Mouse (Mus musculus) cerebellum, adult 11-12 months (tissue): Measurements from ENCODE around the gene Rela.
A peak's percentile ranks its signal among the peaks of the same experiment; 100 is the strongest.

Experiments
- DNase-seq: peaks from one replicate; pipeline ENCODE4 v3.0.0; 2022

Rela gene

DNA sequence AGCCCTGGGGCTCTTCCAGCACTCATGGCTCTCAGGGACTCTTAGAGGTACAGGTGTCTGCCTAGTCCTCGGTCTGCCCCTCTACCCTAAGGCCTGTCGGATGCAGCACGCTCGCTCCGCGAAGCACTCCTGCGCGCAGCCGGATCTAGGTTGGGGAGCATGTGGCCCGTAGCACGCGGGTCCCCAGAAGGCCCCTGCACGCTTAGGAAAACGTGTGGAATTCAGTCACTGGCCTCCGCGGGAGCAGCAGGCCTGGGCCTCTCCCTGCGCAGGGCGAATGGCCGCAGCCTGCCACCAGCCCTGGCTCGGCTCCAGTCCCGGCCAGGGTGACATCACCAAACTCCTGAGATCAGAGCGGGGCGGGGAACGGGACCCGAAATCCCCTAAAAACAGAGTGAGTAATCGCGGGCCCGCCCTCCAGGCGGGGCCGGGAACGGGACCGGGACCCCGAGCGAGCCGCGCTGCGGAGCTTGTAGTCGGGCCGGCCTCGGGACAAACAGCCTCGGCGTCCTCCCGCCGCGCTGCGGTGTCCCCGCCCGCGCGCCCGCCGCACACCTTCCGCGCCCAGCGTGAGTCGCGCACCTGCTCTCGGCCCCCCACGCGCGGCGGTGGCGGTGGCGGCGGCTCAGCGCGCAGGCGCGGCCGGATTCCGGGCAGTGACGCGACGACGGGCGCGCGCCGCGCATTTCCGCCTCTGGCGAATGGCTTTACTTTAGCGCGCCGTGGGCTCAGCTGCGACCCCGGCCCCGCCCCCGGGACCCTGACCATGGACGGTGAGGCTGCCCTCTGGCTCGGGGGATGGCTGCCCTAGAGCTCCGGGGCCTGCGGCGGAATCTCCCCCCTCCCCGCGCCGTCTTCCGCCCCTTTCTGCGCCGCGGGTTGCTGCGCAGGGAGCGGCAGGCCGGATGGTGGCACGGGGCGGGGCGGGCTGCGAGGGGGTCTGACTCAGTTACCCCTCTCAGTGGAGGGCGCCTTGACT, at the start of gene Rela:
Rela (plus strand) TSS at position 415 of the 979 bp plus-strand sequence.
- DNase-seq: peak; percentile 94

DNA sequence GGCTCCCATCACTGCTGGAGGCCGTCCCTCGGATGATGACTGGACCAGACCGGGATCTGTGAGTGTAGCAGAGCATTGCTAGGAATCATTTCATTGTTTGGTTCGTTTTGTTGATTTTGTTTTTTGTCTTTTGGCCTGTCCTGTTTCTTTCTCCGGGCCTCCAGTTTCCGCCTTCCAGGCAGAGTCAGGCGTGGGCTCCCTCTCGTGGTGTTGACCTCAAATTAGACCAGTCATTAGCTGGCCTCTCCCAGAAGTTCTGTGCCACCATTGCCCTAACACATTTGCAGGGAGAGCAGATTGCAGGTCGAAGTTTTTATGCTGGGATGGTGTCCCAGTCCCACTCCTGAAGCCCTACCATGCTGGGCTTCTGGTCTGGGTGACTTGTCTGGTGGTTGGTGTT, 48.1 kb upstream of the Rela start:
- no peak for DNase-seq

DNA sequence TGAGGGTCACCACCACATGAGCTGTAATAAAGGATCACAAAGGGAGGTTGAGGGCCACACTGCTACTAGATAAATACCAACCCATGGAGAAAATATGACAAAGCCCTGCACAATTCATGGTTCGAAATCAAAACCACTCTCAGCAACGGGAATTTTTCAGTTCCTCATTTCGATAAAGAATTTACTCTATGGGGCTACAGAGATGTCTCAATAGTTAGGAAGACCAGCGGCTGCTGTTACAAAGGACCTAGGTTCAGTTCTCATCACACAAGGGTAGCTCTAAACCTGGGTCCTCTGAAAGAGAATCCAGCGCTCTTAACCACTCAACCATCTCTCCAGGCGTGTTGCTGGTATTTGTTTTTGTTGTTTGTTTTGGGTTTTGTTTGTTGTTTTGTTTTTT, 45.4 kb upstream of the Rela start:
- DNase-seq: no peak

DNA sequence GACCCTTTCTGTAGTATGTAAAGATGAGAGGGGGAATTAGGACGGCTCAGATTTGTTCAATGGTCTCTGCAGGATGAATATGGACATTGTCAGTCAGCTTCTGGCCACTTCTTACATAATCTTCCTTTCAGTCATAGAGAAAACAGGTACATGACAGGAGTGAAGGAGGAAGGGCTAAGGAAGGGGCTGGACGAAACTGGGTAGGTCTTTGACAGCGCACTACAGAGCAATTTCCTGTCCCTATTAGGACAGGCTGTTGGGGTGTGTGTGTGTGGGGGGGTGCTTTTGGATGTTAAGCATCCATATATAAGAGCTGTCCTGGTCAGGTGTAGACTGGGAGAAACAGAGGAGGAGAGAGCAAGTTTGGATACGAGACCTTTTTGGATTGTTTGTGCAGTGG, 38.1 kb upstream of the Rela start:
- no peak for DNase-seq

DNA sequence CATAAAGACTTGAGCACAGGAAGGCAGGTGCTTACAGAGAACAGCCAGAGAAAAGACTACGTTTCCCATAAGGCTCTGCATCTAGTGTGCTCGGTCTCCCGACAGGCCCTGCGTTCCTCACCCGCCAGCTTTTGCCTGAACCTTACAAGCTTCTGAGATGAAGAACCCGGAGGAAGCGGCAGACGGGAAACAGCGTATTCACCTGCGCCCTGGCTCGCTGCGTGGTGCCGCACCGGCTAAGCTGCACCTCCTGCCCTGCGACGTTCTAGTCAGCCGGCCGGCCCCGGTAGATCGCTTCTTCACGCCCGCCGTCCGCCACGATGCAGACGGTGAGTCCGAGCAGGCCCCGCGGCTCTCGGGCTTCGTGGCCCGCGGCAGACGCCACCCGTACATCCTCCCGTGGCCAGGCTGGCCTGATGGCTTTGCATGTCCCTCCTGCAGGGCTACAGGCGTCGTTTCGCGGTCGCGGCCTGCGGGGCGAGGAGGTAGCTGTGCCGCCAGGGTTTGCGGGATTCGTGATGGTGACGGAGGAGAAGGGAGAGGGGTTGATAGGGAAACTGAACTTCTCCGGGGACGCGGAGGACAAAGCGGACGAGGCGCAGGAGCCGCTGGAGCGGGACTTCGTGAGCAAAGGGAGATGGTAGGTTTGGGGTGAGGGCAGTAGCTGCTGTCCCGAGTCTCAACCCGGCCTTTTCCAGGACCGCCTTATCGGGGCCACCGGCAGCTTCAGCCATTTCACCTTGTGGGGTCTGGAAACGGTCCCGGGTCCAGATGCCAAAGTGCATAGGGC, 35.3 kb upstream of the Rela start, which contains the start of gene Rnaseh2c:
Rnaseh2c (plus strand) TSS at position 122 of the 790 bp plus-strand sequence.
- peak; percentile 79 for DNase-seq

DNA sequence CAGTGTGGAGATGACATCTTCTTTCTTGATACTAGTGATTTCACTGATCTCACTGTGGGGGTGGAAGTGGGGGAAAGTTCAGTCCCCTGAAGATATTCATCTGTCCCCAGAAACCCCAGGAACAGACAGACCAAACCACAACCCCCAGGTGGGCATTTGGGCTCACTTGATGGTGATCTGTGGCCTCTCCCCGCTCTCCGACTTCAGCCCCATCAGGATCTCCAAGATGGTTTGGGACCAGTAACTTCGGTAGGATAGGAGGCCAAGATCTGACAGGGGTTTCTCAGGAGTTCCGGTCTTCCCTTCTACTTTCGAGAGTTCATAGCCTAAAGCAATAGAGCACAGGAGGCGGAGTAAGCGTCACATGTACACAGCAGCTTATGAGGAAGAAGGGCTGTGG, 33.6 kb upstream of the Rela start:
- peak; percentile 20 for DNase-seq

DNA sequence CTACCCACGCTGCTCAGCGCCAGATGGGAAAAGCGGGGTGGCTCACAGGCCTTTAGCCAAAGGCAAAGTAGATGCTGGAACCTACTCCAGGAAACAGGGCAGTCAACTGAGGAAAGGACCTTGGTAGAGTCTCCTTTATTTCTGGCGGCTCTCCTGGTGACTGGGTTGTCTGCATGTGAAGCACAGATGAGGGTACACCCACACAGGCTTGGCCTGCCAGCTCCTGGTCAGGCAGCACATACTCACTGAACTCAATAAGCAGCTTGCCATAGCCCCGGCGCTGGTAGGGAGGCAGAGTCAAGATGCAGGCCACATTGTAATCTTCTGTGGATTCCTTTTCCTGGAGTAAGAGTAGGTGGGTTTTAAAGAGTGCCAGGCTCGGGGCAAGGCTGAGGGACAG, 32.2 kb upstream of the Rela start:
- peak; percentile 20 for DNase-seq

DNA sequence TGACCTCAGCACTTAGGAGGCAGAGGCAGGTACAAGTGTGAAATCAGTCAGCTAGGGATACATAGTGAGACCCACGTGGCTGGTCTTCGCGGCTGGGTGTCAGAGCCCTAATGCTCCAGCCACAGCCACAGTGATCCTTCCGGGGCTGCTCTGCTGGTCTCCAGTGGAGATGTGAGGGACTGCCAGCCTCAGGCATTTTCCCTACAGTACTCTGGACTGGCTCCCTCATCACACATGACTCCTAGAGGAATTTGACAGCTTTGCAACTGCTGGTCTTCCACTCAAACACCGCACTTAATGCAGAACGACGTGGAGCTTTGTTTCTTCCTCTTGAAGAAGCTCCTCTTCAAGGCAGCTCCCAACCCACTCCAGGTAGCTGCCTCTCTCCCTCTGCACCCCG, 31.1 kb upstream of the Rela start:
- peak; percentile 8 for DNase-seq

DNA sequence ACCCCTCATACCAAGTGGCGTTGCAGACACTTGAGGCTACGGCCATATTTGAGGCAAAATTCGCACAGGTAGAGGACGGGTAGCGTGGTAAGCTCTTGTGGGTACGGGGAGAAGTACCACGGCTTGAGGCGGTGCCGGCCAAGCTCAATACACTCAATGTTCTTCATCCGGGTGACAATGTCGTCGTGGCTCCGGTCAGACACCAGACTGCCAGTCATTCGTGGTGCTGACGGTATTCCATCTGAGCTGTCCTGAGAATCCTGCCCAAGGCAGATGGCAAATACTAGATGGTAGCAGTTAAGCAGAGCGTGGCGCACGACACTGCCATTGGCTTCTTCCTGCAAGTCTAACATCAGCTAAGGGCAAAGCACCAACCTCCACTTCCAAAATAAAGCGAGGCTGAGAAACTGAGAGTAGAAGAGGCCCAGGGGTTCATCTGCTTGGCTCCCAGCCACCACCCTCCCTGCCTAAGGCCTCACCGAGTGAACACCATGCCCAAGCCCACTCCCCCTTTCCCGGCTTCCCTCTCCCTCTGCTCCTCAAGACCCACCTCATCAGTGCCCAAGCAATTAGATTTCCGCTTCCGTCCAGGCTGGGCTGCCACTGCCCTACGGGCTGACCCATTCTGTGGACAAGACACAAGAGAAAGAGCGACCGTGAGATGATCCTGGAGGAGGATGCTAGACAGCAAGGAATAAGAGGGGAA, 29.4 kb upstream of the Rela start:
- peak; percentile 42 for DNase-seq

DNA sequence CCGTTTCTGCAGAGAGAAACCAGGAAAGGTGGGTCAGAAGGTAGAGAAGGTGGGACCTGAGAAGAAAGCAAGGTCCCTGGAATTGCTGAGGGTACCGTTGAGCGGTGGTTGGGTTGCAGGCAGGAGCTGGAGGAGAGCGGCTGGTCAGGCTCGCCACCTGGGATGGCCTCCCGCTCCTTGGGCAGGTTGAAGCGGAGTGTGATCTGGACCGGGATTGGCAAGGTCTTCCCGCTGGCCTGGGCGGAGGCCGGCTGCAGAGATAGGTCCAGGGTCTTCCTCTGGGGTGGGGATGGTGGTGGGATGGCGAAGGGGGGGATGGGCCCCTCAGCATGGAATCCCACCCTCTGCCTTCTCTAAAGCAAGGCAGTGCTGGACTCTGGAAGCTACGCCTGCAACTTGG, 28.6 kb upstream of the Rela start:
- DNase-seq: peak; percentile 36

DNA sequence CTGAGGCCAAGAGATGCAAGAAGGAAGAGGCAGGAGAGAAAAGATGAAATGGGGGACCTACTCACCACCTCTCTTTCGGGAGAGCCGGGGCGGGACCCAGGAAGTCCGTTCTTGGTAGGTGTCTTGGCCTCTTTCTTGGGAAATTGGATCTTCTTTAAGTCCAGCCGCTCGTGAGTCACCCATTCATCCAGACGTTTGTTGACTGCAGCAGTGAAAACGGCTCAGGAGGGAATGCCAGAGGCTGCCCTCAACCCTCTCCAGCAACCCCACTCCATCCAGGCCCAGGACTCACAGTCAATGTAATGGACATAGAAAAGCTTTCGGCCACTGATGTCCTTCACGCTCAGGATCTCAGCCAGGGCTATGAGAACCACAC, 28.1 kb upstream of the Rela start:
- no peak for DNase-seq

DNA sequence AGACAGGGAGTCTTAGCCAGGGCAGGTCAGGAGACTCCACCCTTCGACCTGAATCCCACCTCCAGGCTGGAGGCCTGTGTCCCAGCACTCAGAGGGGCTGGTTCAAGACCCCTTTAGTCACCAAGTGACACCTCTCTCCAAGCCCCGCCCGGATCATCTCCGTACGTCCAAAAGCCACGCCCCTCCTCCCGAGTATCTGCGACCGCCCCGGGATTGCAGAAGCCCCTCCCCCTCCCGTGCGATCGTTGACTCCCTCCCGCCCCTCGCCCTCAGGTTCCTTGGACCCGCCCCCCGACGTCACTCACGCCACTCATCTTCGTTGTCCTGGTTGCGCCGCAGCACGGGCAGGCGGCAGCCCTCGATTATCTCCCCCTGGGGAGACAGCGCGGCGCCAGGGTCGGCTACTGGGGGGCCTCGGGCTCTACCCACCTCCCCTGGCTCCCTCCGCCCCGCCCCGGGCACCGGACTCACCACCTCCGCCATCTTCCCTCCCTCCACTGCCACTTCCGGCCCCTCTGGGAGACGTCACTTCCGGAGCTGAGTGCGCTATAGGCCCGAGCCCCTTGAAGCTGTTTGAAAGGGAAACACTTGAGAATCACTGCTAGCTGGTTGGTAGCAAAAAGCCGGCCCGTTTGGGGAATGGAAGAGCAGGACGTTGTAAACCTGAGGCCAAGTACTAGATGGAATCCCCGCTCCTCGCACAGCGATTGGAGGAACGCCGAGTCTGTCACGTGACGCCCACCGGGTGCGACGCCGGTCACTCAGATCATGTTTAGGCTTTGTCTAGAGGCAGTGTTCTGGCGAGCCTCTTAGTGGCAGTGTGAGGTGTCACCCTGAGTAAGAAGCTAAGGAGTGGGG, 27.5 kb upstream of the Rela start, which contains the start of gene Kat5:
Kat5 (minus strand) TSS at position 691 of the 858 bp plus-strand sequence.
- peak; percentile 92 for DNase-seq

DNA sequence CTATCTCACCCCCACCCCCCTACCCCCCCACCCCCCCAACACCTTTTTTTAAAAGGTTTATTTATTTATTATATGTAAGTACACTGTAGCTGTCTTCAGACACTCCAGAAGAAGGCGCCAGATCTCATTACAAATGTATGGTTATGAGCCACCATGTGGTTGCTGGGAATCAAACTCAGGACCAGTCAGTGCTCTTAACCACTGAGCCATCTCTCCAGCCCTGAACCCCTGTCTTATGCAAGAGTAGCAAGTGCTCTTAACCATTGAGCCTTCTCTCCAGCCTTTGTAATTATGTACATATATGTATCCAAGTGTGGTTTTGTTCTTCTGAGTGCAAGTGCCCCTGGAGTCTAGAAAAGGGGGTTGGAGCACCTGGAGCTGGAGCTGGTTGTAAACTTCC, 25.3 kb upstream of the Rela start:
- peak; percentile 16 for DNase-seq

DNA sequence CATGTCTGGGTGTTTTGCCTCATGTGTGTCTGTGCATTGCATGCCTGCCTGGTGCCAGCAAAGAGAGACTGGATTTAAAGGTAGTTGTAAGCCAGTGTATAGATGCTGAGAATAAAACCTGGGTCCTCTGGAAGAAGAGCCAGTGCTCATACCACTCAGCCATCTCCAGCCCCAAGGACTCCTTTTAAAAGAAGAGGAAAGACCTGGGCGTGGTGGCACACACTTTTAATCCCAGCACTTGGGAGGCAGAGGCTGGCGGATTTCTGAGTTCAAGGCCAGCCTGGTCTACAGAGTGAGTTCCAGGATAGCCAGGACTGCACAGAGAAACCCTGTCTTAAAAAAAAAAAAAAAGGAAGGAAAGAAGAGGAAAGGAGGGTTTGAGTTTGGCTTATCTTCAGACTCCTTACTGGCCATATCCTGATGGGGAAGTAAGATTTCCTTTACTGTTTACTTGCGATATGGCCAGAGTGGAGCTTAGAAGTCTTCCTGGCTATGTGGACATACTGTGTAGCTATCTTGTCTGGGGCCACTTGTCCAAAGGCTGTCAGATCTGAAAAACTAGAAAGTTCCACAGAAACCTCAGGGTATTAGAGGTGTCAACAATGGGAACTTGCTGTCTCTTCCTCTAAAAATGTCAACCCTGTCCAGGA, 24.4 kb upstream of the Rela start:
- DNase-seq: no peak

DNA sequence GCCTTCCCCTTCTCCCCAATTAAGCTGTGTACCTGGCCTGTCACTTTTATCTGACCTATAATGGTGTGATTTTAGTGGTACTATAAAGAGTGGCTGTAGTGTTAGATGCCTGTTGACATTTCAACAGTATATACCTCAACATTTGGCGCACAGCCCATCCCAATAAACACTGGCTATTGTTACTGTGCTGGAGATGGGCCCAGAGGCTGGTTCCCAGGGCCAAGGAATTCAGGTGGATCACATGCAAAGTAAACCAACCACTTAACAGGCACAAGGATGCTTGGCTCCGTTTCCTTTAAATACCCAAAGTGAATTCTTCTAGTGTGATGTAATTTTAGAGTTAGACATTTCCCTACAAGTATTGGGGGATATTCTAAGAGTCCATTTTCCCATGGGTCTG, 22.3 kb upstream of the Rela start:
- DNase-seq: no peak

DNA sequence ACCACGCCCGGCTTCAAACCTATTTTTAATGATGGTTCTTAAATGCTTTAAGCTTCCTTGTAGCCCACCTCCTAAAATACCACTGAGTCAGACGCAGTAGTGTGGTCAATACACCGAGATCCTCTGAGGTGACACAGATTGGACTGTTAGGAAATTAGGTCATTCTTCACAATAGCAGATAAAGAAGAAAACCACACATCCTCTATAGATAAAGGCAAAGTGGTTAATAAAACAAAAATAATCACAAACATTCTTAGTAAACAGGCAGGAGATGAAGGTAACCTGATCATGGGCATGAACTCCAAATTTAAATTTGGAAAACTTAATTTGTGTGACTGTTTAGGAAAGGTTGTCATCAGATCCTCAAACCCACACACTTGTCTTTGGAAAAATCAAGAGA, 17.3 kb upstream of the Rela start:
- no peak for DNase-seq

DNA sequence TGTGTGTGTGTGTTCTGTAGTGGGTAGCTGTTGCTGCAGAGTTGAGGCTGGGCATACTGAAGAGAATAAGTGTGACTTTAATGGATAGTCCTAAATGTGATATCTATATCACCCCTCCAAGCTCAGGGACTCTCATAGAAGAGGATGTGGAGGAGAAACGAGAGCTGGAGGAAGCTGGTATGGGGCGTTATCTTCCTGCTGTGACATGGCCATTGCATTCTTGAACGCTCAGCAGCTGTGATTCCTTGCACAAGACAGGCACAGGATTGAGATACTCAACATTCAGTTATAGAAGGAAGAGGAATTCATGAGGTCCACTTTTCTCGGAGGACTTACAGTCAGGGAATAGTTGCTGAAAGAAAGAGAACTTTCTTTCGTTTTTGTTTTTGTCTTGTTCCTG, 15.4 kb upstream of the Rela start:
- no peak for DNase-seq

DNA sequence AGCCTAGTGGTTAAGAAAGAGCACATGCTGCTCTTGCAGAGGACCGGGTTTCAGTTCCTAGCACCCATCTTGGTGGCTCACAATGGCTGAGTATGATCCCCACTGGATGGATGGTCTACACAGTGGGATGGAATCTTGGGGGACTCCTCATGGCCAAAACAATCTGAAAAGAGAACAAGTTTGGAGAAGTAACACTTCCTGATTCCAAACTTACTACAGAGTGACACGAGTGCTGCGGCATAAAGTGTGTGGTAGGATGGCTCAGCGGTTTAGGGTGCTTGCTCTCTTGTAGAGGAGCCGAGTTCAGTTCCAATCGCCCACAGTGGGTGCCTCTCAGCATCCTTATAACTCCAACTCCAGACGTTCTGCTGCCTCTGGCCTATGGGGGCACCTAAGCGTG, 12.0 kb upstream of the Rela start:
- DNase-seq: no peak

DNA sequence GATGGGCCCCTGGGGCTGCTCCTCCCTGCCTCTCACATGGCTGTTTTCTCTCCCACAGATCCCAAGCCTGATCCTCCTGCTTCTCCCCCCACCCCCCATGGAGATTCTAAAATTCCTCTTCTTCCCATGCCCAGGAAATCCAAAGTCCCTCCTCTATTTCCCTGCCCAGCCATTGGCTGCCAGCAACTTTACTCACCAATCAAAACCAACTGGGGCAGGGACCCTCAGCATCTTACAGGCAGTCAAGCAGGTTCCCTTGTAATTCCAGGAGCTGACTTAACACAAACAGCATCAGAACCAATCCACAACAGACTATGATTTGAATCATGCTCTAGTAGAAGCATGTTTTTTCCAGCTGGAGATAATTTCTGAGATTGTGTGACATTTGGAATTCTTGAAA, 7.4 kb upstream of the Rela start:
- no peak for DNase-seq

DNA sequence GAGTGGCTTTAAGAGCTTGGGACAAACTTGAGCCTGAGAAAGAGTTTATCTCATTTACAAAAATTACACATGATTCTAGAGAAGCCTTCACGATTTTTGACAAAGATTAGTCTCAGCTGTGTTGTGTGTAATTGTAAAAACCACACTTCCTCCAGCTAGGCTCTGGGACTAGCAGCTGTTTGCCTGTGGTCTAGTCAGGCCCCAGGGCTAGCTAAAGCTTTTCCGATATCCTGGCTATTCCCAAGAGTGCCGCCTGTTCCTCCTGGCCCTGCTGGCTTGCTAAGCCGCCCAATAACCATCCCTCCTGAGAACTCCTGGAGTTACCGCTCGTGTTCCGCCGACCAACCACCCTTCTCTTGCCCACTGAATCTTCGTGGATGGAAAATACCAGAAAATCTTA, 5.2 kb upstream of the Rela start:
- DNase-seq: no peak

DNA sequence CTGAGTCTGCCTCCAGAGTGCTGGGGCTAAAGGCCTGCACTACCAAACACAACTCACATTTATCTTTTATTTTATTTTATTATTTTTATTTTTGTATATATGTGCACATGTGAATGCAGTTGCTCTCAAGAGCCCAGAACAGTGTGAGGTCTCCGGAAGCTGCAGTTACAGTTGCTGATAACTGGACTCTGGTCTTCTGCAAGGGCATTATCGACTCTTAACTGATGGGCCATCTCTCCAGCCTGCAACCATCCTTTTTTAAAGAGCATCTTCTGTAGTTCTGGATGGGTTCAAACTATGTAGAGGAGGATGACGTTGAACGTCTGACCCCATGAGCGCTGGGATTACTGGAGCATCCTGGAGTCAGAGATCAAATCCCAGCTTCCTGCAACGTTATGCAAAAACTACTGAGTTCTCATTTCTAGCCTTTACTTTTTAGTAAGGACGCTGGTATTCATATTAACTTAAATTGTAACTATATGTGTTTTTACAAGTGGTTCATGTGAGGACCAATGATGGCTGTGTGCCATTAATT, 1.2 kb upstream of the Rela start:
- DNase-seq: no peak
